Mouse (Mus musculus): ENCODE measurements around the gene Rcc2.

DNA sequence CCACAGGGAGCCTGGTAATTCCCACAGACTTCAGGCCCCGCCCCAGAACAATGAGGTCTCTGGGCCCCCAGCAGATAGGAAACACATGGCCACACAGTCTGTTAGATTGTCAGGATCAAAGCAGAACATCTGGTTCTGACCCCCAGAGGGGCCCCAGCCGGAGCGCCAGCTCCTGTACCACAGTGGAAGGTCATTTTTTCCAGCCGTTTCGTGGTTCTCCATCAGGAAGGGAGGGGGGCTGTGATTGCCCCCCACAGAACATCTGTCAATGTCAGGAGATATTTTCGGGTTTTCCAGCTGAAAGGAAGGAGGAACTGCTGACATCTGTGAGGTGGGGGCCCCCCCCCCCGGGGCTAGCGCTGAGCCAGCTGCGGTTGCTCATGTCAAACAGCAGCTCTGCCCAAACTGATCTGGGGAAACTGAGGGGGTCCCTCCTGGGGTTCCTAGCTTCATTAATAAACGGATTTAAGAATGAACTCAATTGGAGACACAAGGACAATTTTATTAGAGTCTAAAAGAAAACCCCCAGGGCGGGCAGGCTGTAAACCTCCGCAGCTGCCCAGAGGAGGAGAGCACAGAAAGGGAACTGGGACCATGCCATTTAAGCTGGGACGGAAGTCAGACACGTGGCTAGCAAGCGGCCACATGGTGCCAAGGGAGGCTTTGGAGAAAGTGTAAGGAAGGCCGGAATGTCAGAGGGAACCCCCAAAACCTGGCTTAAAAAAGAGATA lies 16.0 kb upstream of the Rcc2 start:
- TF ChIP-seq CTCF (IDR thresholded peaks at IDR 0.05; ENCODE audit: low read depth) (0 out of 2 replicates have a peak, but pooled peaks have one; percentile 2), EP300 (optimal IDR thresholded peaks at IDR 0.05) (no peak)
